Mouse (Mus musculus) testis, adult 2 months (tissue): ENCODE results near the gene Noto. TPM values are rescaled to one million over a fixed set of nuclear protein-coding genes. Genes with fewer than 3 reads are reported as not detected.

ENCODE experiments used
- H3K27ac ChIP-seq: fragments of 200-500 bp; 2 replicates; pipeline ENCODE4 v1.5.1; 2012; ENCODE audit warnings: low read depth, low read length; ENCODE audit not compliant: control insufficient read depth, insufficient read depth
- H3K27me3 ChIP-seq: fragments of 200-500 bp; 2 replicates; pipeline ENCODE4 v1.6.1; 2012; ENCODE audit warnings: mild to moderate bottlenecking, low read length, moderate library complexity; ENCODE audit not compliant: control insufficient read depth, insufficient read depth
- H3K36me3 ChIP-seq: fragments of 200-500 bp; 2 replicates; pipeline ENCODE4 v1.6.1; 2012; ENCODE audit warnings: mild to moderate bottlenecking, low read length; ENCODE audit not compliant: control insufficient read depth, insufficient read depth
- H3K4me1 ChIP-seq: fragments of 200-500 bp; 2 replicates; pipeline ENCODE4 v1.6.1; 2012; ENCODE audit warnings: low read length; ENCODE audit not compliant: control insufficient read depth, insufficient read depth
- H3K4me3 ChIP-seq: fragments of 200-500 bp; 2 replicates; pipeline ENCODE4 v1.5.1; 2012; ENCODE audit warnings: low read depth, mild to moderate bottlenecking, low read length, moderate library complexity, mixed read lengths; ENCODE audit not compliant: control insufficient read depth
- CTCF ChIP-seq: fragments of 200-500 bp; IDR thresholded peaks from 2 replicates; pipeline ENCODE4 v1.5.1; 2012; ENCODE audit warnings: low read depth, mild to moderate bottlenecking, inconsistent platforms, low read length, moderate library complexity; ENCODE audit not compliant: control insufficient read depth, insufficient read depth, insufficient replicate concordance
- POLR2A ChIP-seq: fragments of 200-500 bp; IDR thresholded peaks from 2 replicates; pipeline ENCODE4 v1.6.1; 2012; ENCODE audit warnings: low read depth, mild to moderate bottlenecking, inconsistent platforms, low read length, moderate library complexity; ENCODE audit not compliant: control insufficient read depth
- polyA plus RNA-seq: library from polyadenylated mRNA; depleted of rRNA; stranded (reverse); fragments of >200 nt; gene quantifications from 2 replicates; pipeline ENCODE4 v1.2.3, GENCODE M21; 2012; rRNA removed

Noto gene
- polyA plus RNA-seq, 1 experiment, result not detected

GRCm38 (mm10) chr6:85477366-85477917, 53.8 kb downstream of the Noto start:
- Histone ChIP-seq H3K27me3 (no peaks in the 10 kb centered on the region), H3K4me3 (no peak overlapping the region), H3K27ac (no peak overlapping the region), H3K36me3 (no peaks in the 10 kb centered on the region), H3K4me1 (no peaks in the 10 kb centered on the region)
- TF ChIP-seq POLR2A, result no peak
- TF ChIP-seq CTCF, result peak; percentile 88; the same call in 1 of the 2 replicates

GRCm38 (mm10) chr6:85478416-85478815, 54.7 kb downstream of the Noto start:
- TF ChIP-seq CTCF (no peak), POLR2A (no peak)
- Histone ChIP-seq H3K27me3 (no peaks in the 10 kb centered on the region), H3K4me3 (no peak overlapping the region), H3K27ac (no peak overlapping the region), H3K4me1 (no peaks in the 10 kb centered on the region), H3K36me3 (no peaks in the 10 kb centered on the region)

Other genes starting within 250 kb of the Noto start
- gene Emx1, start 236.4 kb upstream of the Noto start, polyA plus RNA-seq, result 0.10 and 0.11 TPM in 2 replicates
- 0.80 and 1.1 TPM in 2 replicates for gene Sfxn5, start 90.5 kb upstream of the Noto start, polyA plus RNA-seq
- gene Rab11fip5, start 49.3 kb upstream of the Noto start, polyA plus RNA-seq, result 160 and 184 TPM in 2 replicates
- gene Smyd5, start 8.1 kb downstream of the Noto start, polyA plus RNA-seq, result 10.2 TPM in 2 replicates
- 496 and 501 TPM in 2 replicates for gene Cct7, start 27.6 kb downstream of the Noto start, polyA plus RNA-seq
- 20.7 and 21.5 TPM in 2 replicates for gene Pradc1, start 28.1 kb downstream of the Noto start, polyA plus RNA-seq
- 0.37 and 0.52 TPM in 2 replicates for gene Fbxo41, start 79.1 kb downstream of the Noto start, polyA plus RNA-seq
- gene Egr4, start 89.7 kb downstream of the Noto start, polyA plus RNA-seq, result 1.8 and 2.0 TPM in 2 replicates
- 11.6 and 13.5 TPM in 2 replicates for gene Alms1, start 163.6 kb downstream of the Noto start, polyA plus RNA-seq